Mouse (Mus musculus) myocyte (in vitro differentiated cells): ENCODE measurements around the gene Cela3a. TPM values are rescaled to one million over a fixed set of nuclear protein-coding genes. Genes with fewer than 3 reads are reported as not detected.

Experiments used
- H3K27me3 ChIP-seq: one replicate; pipeline ENCODE4 v1.6.1; 2011; ENCODE audit not compliant: control insufficient read depth, insufficient read depth, insufficient read length
- H3K36me3 ChIP-seq: one replicate; pipeline ENCODE4 v1.6.1; 2011; ENCODE audit not compliant: control insufficient read depth, insufficient read depth
- H3K4me2 ChIP-seq: one replicate; pipeline ENCODE4 v1.6.1; 2011; ENCODE audit warnings: low read depth, control low read depth
- H3K4me3 ChIP-seq: one replicate; pipeline ENCODE4 v1.5.1; 2011; ENCODE audit warnings: mild to moderate bottlenecking, control low read depth, moderate library complexity
- H3K79me2 ChIP-seq: one replicate; pipeline ENCODE4 v1.6.1; 2011; ENCODE audit not compliant: control insufficient read depth, insufficient read depth
- H3ac ChIP-seq: one replicate; pipeline ENCODE4 v1.6.1; 2011; ENCODE audit not compliant: control insufficient read depth, insufficient read length
- CEBPB ChIP-seq: IDR thresholded peaks from 2 replicates; pipeline ENCODE4 v1.6.1; 2011; ENCODE audit warnings: mild to moderate bottlenecking, moderate library complexity; ENCODE audit not compliant: poor library complexity, insufficient read depth, severe bottlenecking
- E2F4 ChIP-seq: IDR thresholded peaks from one replicate; pipeline ENCODE4 v1.6.1; 2011; ENCODE audit warnings: mild to moderate bottlenecking, control low read depth, moderate library complexity; ENCODE audit not compliant: insufficient read depth
- MAX ChIP-seq: IDR thresholded peaks from one replicate; pipeline ENCODE4 v1.6.1; 2011; ENCODE audit warnings: low read depth, mild to moderate bottlenecking, control low read depth
- MYOD1 ChIP-seq, 3 experiments: IDR thresholded peaks; one replicate each; pipeline ENCODE4 v1.6.1; 2011; ENCODE audit warnings: control low read depth in 2 of 3, low read depth in 2 of 3, mild to moderate bottlenecking in 2 of 3, moderate library complexity in 1 of 3; ENCODE audit not compliant: insufficient read length in 2 of 3, control insufficient read depth in 1 of 3
- MYOG ChIP-seq, 3 experiments: IDR thresholded peaks; one replicate each; pipeline ENCODE4 v1.6.1; 2011; ENCODE audit warnings: control low read depth in 2 of 3, low read depth in 2 of 3, mild to moderate bottlenecking in 2 of 3; ENCODE audit not compliant: insufficient read length in 2 of 3, control insufficient read depth in 1 of 3, insufficient read depth in 1 of 3
- POLR2A ChIP-seq: IDR thresholded peaks from one replicate; pipeline ENCODE4 v1.6.1; 2011; ENCODE audit warnings: low read depth, mild to moderate bottlenecking, control low read depth, moderate library complexity; ENCODE audit not compliant: insufficient read length
- POLR2AphosphoS2 ChIP-seq: IDR thresholded peaks from one replicate; pipeline ENCODE4 v1.6.1; 2011; ENCODE audit warnings: low read depth, control low read depth; ENCODE audit not compliant: insufficient read length
- REST ChIP-seq: IDR thresholded peaks from one replicate; pipeline ENCODE4 v1.6.1; 2011; ENCODE audit warnings: mild to moderate bottlenecking, control low read depth, moderate library complexity; ENCODE audit not compliant: insufficient read depth, insufficient read length
- SRF ChIP-seq: IDR thresholded peaks from one replicate; pipeline ENCODE4 v1.6.1; 2011; ENCODE audit warnings: low read depth; ENCODE audit not compliant: control insufficient read depth, insufficient read length
- TCF12 ChIP-seq: IDR thresholded peaks from one replicate; pipeline ENCODE4 v1.6.1; 2011; ENCODE audit warnings: mild to moderate bottlenecking, control low read depth; ENCODE audit not compliant: poor library complexity, insufficient read depth, severe bottlenecking
- TCF3 ChIP-seq: IDR thresholded peaks from one replicate; pipeline ENCODE4 v1.6.1; 2011; ENCODE audit warnings: low read depth, control low read depth; ENCODE audit not compliant: insufficient read length
- USF1 ChIP-seq: IDR thresholded peaks from one replicate; pipeline ENCODE4 v1.6.1; 2011; ENCODE audit warnings: low read depth, mild to moderate bottlenecking, control low read depth, moderate library complexity
- polyA plus RNA-seq: library from polyadenylated mRNA; unstranded; fragments of >200 nt; fragmentation: generic; extraction: Trizol; gene quantifications from one replicate; pipeline ENCODE4 v1.2.1, GENCODE M21; 2012; ENCODE audit warnings: missing spikeins

Gene Cela3a
- polyA plus RNA-seq, 1 experiment = 0.14 TPM

GRCm38 (mm10) chr4:137365356-137366062 is 44.1 kb downstream of the Cela3a start:
- no peaks in the 10 kb centered on the region for H3K27me3 ChIP-seq
- no peak overlapping the region for H3K4me3 ChIP-seq
- no peak overlapping the region for H3K4me2 ChIP-seq
- no peak overlapping the region for H3ac ChIP-seq
- H3K79me2 ChIP-seq = no peaks in the 10 kb centered on the region
- TF ChIP-seq POLR2AphosphoS2 = no peak
- no peak for TF ChIP-seq MAX
- TF ChIP-seq E2F4 = no peak
- TF ChIP-seq USF1 = no peak
- TF ChIP-seq SRF = no peak
- TF ChIP-seq POLR2A = no peak
- no peak for TF ChIP-seq CEBPB
- TF ChIP-seq MYOG (IDR thresholded peaks at IDR 0.05; ENCODE audit: control insufficient read depth in 1 of 3, insufficient read depth in 1 of 3, insufficient read length in 2 of 3, low read depth in 2 of 3) = no peak
- no peak for TF ChIP-seq REST
- TF ChIP-seq MYOD1 (IDR thresholded peaks at IDR 0.05; ENCODE audit: control insufficient read depth in 1 of 3, insufficient read length in 2 of 3, low read depth in 2 of 3) = no peak
- no peaks in the 10 kb centered on the region for H3K36me3 ChIP-seq

GRCm38 (mm10) chr4:137364826-137365225 is 44.8 kb downstream of the Cela3a start:
- no peaks in the 10 kb centered on the region for H3K79me2 ChIP-seq
- H3K36me3 ChIP-seq = no peaks in the 10 kb centered on the region
- H3K4me3 ChIP-seq = no peak overlapping the region
- H3ac ChIP-seq = no peak overlapping the region
- H3K4me2 ChIP-seq = no peak overlapping the region
- no peaks in the 10 kb centered on the region for H3K27me3 ChIP-seq
- TF ChIP-seq POLR2AphosphoS2 (no peak), USF1 (no peak), MYOG (IDR thresholded peaks at IDR 0.05; ENCODE audit: control insufficient read depth in 1 of 3, insufficient read depth in 1 of 3, insufficient read length in 2 of 3, low read depth in 2 of 3) (peak in 2 of 3 experiments; percentile 25 to 74), CEBPB (no peak), MAX (no peak), REST (no peak), TCF12 (no peak), TCF3 (no peak), MYOD1 (IDR thresholded peaks at IDR 0.05; ENCODE audit: control insufficient read depth in 1 of 3, insufficient read length in 2 of 3, low read depth in 2 of 3) (peak in 1 of 3 experiments; percentile 52), POLR2A (no peak)

- Histone ChIP-seq H3K36me3 (no peaks in the 10 kb centered on the region), H3K4me2 (no peak overlapping the region), H3K4me3 (no peak overlapping the region), H3ac (no peak overlapping the region), H3K79me2 (peaks cover 9% of the 10 kb centered on the region), H3K27me3 (no peaks in the 10 kb centered on the region)
- TF ChIP-seq POLR2A (no peak), TCF3 (no peak), CEBPB (no peak), REST (no peak), TCF12 (no peak), SRF (no peak)
Observed at GRCm38 (mm10) chr4:137360996-137361395, 48.6 kb downstream of the Cela3a start.

DNA sequence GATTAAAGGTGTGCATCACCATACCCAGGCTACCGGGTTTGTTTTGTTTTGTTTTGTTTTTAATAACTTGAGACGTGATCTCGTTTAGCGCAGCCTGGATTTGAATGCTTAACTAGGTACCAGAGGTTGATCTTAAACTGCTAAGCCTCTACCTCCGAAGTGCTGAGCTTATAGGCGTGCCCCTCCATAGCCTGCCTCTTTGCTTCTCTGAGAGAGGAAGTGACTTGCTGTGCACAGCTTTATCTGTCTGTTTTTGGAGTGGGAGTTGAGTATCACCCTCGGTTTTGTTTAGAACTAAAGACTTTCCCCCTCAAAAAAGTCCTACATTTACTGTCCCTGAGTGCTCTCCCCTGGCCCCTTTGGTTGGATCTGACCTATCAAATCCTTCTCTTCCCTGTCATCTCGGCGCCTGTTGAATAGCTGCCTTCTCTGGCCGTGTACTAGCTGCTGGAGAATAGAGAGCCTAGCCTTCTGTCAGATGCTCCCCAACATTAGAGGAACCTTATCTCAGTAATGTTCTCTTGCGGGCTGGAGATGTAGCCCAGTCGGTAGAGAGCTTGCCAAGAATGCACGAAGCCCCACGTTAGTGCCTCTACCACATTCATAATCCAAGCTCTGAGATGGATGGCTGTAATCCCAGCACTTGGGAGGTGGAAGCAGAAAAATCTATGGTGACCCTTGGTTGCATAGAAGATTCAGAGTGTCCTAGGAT is 51.1 kb downstream of the Cela3a start:
- Histone ChIP-seq H3K27me3 (no peaks in the 10 kb centered on the region), H3ac (no peak overlapping the region), H3K36me3 (no peaks in the 10 kb centered on the region), H3K4me3 (peak overlapping the region; percentile 71), H3K79me2 (peaks cover 35% of the 10 kb centered on the region), H3K4me2 (peak overlapping the region; percentile 73)
- TF ChIP-seq SRF = no peak
- TF ChIP-seq CEBPB = no peak
- TF ChIP-seq MAX = no peak
- no peak for TF ChIP-seq REST
- no peak for TF ChIP-seq MYOG (IDR thresholded peaks at IDR 0.05; ENCODE audit: control insufficient read depth in 1 of 3, insufficient read depth in 1 of 3, insufficient read length in 2 of 3, low read depth in 2 of 3)
- no peak for TF ChIP-seq POLR2AphosphoS2
- TF ChIP-seq MYOD1 (IDR thresholded peaks at IDR 0.05; ENCODE audit: control insufficient read depth in 1 of 3, insufficient read length in 2 of 3, low read depth in 2 of 3) = no peak
- no peak for TF ChIP-seq POLR2A
- no peak for TF ChIP-seq TCF12
- TF ChIP-seq TCF3 = no peak
- no peak for TF ChIP-seq E2F4

- Histone ChIP-seq H3K79me2 (peaks cover 42% of the 10 kb centered on the region), H3K4me2 (peak within 1 kb of the TSS; percentile 87), H3K4me3 (peak within 1 kb of the TSS; percentile 71), H3K36me3 (peaks cover 7% of the 10 kb centered on the region), H3K27me3 (no peaks in the 10 kb centered on the region), H3ac (peak within 1 kb of the TSS; percentile 100)
- TF ChIP-seq E2F4 = no peak
- TF ChIP-seq USF1 = no peak
- peak in 2 of 3 experiments; percentile 21 to 43 for TF ChIP-seq MYOG (IDR thresholded peaks at IDR 0.05; ENCODE audit: control insufficient read depth in 1 of 3, insufficient read depth in 1 of 3, insufficient read length in 2 of 3, low read depth in 2 of 3)
- TF ChIP-seq SRF = peak; percentile 57
- peak; percentile 95 for TF ChIP-seq POLR2A
- no peak for TF ChIP-seq MAX
- no peak for TF ChIP-seq MYOD1 (IDR thresholded peaks at IDR 0.05; ENCODE audit: control insufficient read depth in 1 of 3, insufficient read length in 2 of 3, low read depth in 2 of 3)
- TF ChIP-seq REST = peak; percentile 30
- TF ChIP-seq CEBPB = no peak
- peak; percentile 96 for TF ChIP-seq POLR2AphosphoS2
Observed at GRCm38 (mm10) chr4:137357517-137358254, 51.9 kb downstream of the Cela3a start, which contains the start of gene Cdc42. TSS of gene Cdc42 (minus strand) at chr4:137357720.
